Mouse (Mus musculus) stomach, embryonic 14.5 days (tissue): ENCODE results near the gene Kcnh2. TPM values are rescaled to one million over a fixed set of nuclear protein-coding genes. Genes with fewer than 3 reads are reported as not detected.
A peak's percentile ranks its signal among the peaks of the same experiment; 100 is the strongest.

ENCODE experiments used
- ATAC-seq: fragments of 200-750 bp; cut with Nextera tagmentation; 2 replicates; pipeline ENCODE4 v1.8.0; 2017; ENCODE audit warnings: low read depth, moderate TSS enrichment; ENCODE audit not compliant: insufficient number of reproducible peaks, insufficient read depth, low FRiP score
- H3K27ac ChIP-seq: fragments of 300-500 bp; sonication (generic); 2 replicates; pipeline ENCODE4 v1.5.1; 2014; ENCODE audit warnings: mild to moderate bottlenecking, low read length, moderate library complexity, mixed read lengths
- H3K27me3 ChIP-seq: fragments of 300-500 bp; sonication (generic); 2 replicates; pipeline ENCODE4 v1.6.1; 2014; ENCODE audit warnings: low read length, control low read depth, mixed read lengths; ENCODE audit not compliant: control insufficient read depth, insufficient read depth
- H3K36me3 ChIP-seq: fragments of 300-500 bp; sonication (generic); 2 replicates; pipeline ENCODE4 v1.6.1; 2014; ENCODE audit warnings: mild to moderate bottlenecking, control low read depth, low read length, moderate library complexity, mixed read lengths; ENCODE audit not compliant: control insufficient read depth, insufficient read depth
- H3K4me1 ChIP-seq: fragments of 300-500 bp; sonication (generic); 2 replicates; pipeline ENCODE4 v1.6.1; 2014; ENCODE audit warnings: low read length, control low read depth, mixed read lengths; ENCODE audit not compliant: control insufficient read depth, insufficient read depth
- H3K4me2 ChIP-seq: fragments of 300-500 bp; sonication (generic); replicated peaks from 2 replicates; pipeline ENCODE4 v1.6.1; 2014; ENCODE audit warnings: low read depth, low read length, control low read depth
- H3K4me3 ChIP-seq: fragments of 300-500 bp; sonication (generic); 2 replicates; pipeline ENCODE4 v1.5.1; 2014; ENCODE audit warnings: low read depth, low read length, control low read depth
- H3K9ac ChIP-seq: fragments of 300-500 bp; sonication (generic); replicated peaks from 2 replicates; pipeline ENCODE4 v1.6.1; 2014; ENCODE audit warnings: low read depth, mild to moderate bottlenecking, control low read depth, low read length, moderate library complexity, mixed read lengths
- H3K9me3 ChIP-seq: fragments of 300-500 bp; sonication (generic); 2 replicates; pipeline ENCODE4 v1.6.1; 2016; ENCODE audit warnings: low read depth, low read length, control low read depth; ENCODE audit not compliant: control insufficient read depth
- WGBS: fragments of 180-500 bp; shearing (Covaris S2); extraction: QIAGEN DNeasy Blood & Tissue Kit; methylation state at CpG from one replicate; pipeline ENCODE4 v1.1.7; 2014; 5-methylcytosine and 5-hydroxymethylcytosine counted together
- polyA plus RNA-seq: library from polyadenylated mRNA; unstranded; fragments of >200 nt; fragmentation: Nextera tagmentation; extraction: Ambion mirVana; gene quantifications from 2 replicates; pipeline ENCODE4 v1.2.1, GENCODE M21; 2014

The Kcnh2 gene
- polyA plus RNA-seq, 1 experiment from 2014 or later, result 9.8 TPM

DNA sequence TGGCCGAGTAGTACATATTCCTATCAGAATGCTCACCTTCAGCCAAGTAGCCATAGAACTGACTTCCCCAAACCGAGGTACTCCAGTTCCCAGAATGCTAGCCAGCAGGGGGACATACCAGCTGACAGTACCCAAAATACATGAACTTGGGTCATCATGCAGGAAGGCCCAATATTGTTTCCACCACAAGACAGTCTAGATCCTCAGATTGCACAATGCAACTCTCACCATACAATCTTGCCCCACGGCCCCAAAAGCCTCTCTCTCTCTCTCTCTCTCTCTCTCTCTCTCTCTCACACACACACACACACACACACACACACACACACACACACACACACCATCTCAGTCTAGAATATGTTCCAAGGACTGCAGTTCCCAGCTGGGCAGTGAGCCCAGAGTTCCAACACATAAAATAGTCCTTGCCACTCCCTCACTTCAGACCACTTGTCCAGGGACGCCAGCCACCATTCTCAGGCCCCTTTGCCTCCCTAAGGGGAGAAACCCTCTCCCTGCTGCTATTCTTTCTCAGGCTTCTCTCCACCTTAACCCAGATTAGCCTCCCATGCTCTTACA, 24.5 kb downstream of the Kcnh2 start:
- H3K4me1 ChIP-seq, result peaks cover 33% of the 10 kb centered on the region
- H3K4me3 ChIP-seq, result no peak overlapping the region
- WGBS, result 55% methylated on average over 4 of the region's 4 CpGs
- no peaks in the 10 kb centered on the region for H3K27me3 ChIP-seq
- peaks cover 32% of the 10 kb centered on the region for H3K36me3 ChIP-seq
- H3K27ac ChIP-seq, result no peak overlapping the region
- no peak overlapping the region for H3K9ac ChIP-seq
- ATAC-seq, result no peak
- H3K9me3 ChIP-seq, result no peaks in the 10 kb centered on the region
- no peak overlapping the region for H3K4me2 ChIP-seq

DNA sequence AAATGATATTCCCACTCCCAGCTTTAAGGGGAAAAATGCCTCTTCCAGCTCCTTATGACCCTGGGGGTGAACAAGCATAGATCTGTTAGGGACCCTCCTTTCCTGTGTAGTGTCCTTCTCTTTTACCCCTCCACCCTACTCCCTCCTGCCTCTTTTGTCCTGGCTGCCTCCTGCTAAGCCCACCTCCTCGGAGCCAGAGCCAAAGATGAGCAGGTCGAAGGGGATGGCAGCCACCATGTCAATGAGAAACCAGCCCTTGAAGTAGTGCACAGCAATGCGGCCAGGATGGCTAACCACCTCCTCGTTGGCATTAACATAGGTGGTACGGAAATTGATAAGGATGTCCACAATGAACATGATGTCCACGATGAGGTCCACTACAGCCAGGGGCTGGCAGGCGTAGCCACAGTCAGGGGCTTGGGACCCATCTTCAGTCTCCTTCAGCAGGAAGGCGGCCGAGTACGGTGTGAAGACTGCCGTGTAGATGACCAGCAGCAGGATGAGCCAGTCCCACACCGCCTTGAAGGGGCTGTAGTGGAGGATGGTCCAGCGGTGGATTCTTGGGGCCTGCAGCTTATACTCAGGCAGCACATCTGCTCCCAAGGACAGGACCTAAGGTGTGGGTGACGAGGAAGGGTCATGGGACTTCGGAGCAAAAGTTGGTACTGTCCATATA, 25.1 kb downstream of the Kcnh2 start:
- no peak overlapping the region for H3K27ac ChIP-seq
- no peak overlapping the region for H3K9ac ChIP-seq
- peaks cover 27% of the 10 kb centered on the region for H3K36me3 ChIP-seq
- H3K4me3 ChIP-seq, result no peak overlapping the region
- no peaks in the 10 kb centered on the region for H3K27me3 ChIP-seq
- no peak for ATAC-seq
- WGBS, result 91% methylated on average over 15 of the region's 15 CpGs
- peaks cover 34% of the 10 kb centered on the region for H3K4me1 ChIP-seq
- H3K4me2 ChIP-seq, result no peak overlapping the region
- no peaks in the 10 kb centered on the region for H3K9me3 ChIP-seq

DNA sequence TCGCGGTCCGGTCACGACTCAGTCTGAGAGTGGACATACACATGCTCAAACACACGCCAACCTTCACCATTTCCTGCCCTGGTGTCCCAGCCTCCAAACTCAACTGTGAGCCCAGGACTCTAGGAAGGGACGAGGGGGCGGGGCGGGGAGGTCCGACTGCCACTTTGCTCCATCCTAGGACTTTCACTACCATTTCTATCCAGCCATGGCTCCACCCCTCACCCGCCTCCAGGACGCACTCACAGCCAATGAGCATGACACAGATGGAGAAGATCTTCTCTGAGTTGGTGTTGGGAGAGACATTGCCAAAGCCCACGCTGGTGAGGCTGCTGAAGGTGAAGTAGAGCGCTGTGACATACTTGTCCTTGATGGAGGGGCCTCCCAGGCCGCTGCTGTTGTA, 26.2 kb downstream of the Kcnh2 start:
- H3K27ac ChIP-seq, result no peak overlapping the region
- H3K4me1 ChIP-seq, result peaks cover 42% of the 10 kb centered on the region
- H3K27me3 ChIP-seq, result no peaks in the 10 kb centered on the region
- ATAC-seq, result no peak
- no peak overlapping the region for H3K4me2 ChIP-seq
- no peaks in the 10 kb centered on the region for H3K9me3 ChIP-seq
- no peak overlapping the region for H3K4me3 ChIP-seq
- H3K9ac ChIP-seq, result no peak overlapping the region
- H3K36me3 ChIP-seq, result peaks cover 30% of the 10 kb centered on the region
- 55% methylated on average over 14 of the region's 14 CpGs for WGBS

DNA sequence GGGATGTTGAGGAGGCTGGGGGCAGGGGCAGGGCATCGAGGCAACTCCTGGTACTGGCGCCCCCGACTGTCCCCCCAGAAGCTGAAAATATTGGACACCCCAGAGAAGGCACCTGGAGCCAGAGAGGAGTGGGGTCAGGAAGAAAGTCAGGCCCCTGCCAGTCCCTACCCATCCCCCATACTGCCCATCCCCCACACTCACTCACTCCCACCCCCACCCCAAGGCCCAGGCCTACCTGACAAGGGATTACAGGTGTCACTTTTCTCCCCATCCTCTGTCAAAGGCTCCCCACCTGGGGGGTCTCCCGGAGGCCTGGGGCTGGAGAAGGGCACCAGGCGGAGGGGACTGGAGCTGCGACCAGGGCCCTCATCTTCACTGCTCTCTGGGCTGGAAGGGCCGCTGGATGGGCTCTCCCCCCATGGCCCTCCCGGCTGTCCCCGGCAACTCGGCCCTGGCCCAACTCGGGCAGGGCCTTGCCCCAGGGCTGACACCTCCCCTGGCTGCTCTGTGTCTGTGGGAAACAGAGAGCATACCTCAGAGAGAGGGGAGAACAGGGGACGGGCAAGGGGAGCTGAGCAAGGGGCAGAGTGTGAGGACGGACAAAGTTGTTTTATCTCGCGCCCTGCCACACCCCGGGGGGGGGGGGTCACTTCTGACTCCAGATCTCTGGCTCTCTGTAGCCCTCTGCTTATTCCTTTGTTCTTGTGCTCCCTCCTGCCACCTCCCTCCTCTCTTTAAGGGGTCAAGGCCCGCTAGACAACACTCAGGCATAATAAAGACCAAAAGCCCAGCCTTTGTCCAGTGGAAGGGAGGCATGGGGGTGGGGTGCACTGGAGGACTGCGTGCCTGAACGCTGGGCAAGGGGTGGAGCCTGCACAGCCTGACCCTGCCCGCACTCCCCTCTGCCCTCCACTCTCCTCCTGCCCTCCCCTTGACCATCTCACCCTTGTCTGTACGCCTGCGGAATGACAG, 29.4 kb downstream of the Kcnh2 start:
- Histone ChIP-seq H3K27ac (no peak overlapping the region), H3K9ac (no peak overlapping the region), H3K4me1 (peaks cover 16% of the 10 kb centered on the region; the same call in 1 of the 2 replicates), H3K4me3 (no peak overlapping the region), H3K4me2 (no peak overlapping the region), H3K36me3 (peaks cover 30% of the 10 kb centered on the region), H3K27me3 (no peaks in the 10 kb centered on the region), H3K9me3 (no peaks in the 10 kb centered on the region)
- 23% methylated on average over 22 of the region's 22 CpGs for WGBS
- 0 out of 2 replicates have a peak, but pooled peaks have one; percentile 20 for ATAC-seq

DNA sequence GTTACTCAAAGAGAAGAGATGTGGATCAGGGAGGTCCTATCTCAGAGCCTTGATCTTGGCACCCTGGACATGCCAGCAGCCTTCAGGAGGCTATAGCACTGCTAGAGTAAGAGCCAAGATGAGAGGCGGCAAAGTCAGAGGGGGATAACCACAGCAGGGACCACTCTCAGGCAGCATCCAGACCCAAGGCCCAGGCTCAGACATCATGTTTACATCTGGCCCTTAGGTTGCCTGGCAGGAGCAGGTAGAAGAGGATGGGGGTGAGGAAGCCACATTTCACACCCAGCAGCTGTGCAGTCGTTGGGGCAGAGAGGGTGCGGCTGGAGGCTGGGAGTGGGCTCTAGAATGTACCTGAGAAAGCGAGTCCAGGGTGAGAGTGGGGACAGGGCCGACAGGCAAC, 30.5 kb downstream of the Kcnh2 start:
- Histone ChIP-seq H3K9me3 (no peaks in the 10 kb centered on the region), H3K36me3 (peaks cover 26% of the 10 kb centered on the region), H3K27ac (no peak overlapping the region), H3K4me3 (no peak overlapping the region), H3K4me2 (no peak overlapping the region), H3K27me3 (no peaks in the 10 kb centered on the region), H3K9ac (no peak overlapping the region), H3K4me1 (peaks cover 16% of the 10 kb centered on the region; the same call in 1 of the 2 replicates)
- WGBS, result 41% methylated on average over 5 of the region's 5 CpGs
- no peak; the same call in 1 of the 2 replicates for ATAC-seq

DNA sequence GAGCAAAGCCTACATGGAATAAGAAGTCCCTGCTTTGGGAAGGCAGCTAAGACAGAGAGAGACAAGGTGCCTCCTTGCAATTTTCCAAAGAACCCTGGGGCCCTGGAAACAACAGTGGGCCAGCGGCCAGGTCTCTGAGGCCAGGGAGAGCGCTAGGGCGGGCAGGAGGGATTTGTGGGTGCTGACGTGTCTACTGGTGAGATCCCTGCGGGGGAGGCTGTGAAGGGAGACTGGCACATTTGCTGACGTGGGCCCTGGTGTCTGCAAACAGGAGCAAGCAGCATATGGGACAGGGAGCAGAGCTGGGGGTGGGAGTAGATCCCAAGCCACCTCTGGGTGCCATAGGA, 31.0 kb downstream of the Kcnh2 start:
- ATAC-seq, result no peak
- peaks cover 22% of the 10 kb centered on the region for H3K36me3 ChIP-seq
- 52% methylated on average over 6 of the region's 6 CpGs for WGBS
- H3K4me2 ChIP-seq, result no peak overlapping the region
- H3K27ac ChIP-seq, result no peak overlapping the region
- no peaks in the 10 kb centered on the region for H3K9me3 ChIP-seq
- no peak overlapping the region for H3K9ac ChIP-seq
- no peak overlapping the region for H3K4me3 ChIP-seq
- H3K27me3 ChIP-seq, result no peaks in the 10 kb centered on the region
- peaks cover 16% of the 10 kb centered on the region; the same call in 1 of the 2 replicates for H3K4me1 ChIP-seq

DNA sequence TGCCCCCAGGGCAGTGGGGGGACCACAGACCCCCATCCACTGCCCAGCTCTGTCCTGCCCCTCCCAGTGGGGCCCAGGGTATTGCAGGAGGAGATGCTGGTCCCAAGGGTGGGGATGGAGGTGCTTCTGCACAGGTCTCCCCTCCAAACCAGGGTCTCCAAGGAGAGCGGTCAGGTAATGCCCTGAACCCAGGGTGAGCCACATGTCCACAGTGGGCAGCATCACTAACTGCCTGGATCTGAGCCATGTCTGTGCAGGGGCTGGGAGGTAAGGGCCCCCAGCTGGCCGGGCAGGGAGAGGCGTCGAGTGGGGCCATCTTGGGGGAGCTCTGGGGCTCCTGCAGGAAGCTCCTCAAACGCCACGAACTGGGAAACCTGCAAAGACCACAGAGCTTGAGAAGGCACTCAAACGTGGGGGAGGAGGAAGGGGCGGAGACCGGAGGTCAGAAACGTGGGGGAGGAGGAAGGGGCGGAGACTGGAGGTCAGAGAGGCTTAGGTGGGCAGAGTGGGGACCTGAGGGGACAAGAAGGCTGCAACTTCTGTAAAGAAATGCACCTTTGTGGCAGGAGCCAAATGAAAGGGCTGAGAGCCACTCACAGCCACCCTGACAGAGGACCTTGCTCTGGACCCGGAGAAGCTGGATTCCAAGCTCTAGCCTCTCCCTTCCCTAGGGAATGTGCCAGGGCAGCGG, 31.5 kb downstream of the Kcnh2 start:
- 17% methylated on average over 13 of the region's 13 CpGs for WGBS
- Histone ChIP-seq H3K36me3 (peaks cover 17% of the 10 kb centered on the region; the same call in 1 of the 2 replicates), H3K27me3 (no peaks in the 10 kb centered on the region), H3K27ac (no peak overlapping the region), H3K9me3 (no peaks in the 10 kb centered on the region), H3K9ac (no peak overlapping the region), H3K4me3 (no peak overlapping the region), H3K4me2 (no peak overlapping the region), H3K4me1 (peaks cover 16% of the 10 kb centered on the region; the same call in 1 of the 2 replicates)
- 0 out of 2 replicates have a peak, but pooled peaks have one; percentile 21 for ATAC-seq

DNA sequence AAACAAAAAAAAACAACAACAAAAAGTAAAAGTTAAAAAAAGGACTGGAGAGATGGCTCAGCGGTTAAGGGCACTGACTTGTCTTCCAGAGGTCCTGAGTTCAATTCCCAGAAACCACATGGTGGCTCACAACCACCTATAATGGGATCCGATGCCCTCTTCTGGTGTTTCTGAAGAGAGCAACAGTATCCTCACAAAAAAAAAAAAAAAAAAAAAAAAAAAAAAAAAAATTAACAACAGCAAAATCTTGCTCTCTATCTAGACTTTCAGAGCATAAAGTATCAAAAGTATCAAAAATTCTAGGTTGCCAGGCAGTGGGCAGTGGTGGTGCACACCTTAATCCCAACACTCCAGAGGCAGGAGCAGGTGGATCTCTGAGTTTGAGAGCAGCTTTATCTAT, 42.2 kb downstream of the Kcnh2 start:
- no peak for ATAC-seq
- Histone ChIP-seq H3K36me3 (no peaks in the 10 kb centered on the region), H3K4me3 (no peak overlapping the region), H3K27me3 (no peaks in the 10 kb centered on the region), H3K4me2 (no peak overlapping the region), H3K9me3 (peaks cover under 1% of the 10 kb centered on the region; the same call in 1 of the 2 replicates), H3K9ac (no peak overlapping the region), H3K4me1 (no peaks in the 10 kb centered on the region), H3K27ac (no peak overlapping the region)
- WGBS, result 84% methylated on average over 2 of the region's 2 CpGs
